Mouse (Mus musculus) limb, embryonic 13.5 days (tissue): Measurements from ENCODE around the gene Syt16. TPM values are rescaled to one million over a fixed set of nuclear protein-coding genes. Genes with fewer than 3 reads are reported as not detected.

ENCODE experiments used
- ATAC-seq: fragments of 200-750 bp; cut with Nextera tagmentation; 2 replicates; pipeline ENCODE4 v1.8.0; 2017; ENCODE audit warnings: low read depth, moderate number of reproducible peaks, moderate TSS enrichment; ENCODE audit not compliant: low FRiP score
- H3K27ac ChIP-seq: fragments of 300-500 bp; sonication (generic); 2 replicates; pipeline ENCODE4 v1.5.1; 2015; ENCODE audit warnings: inconsistent platforms, mild to moderate bottlenecking, moderate library complexity
- H3K27me3 ChIP-seq: fragments of 300-500 bp; sonication (generic); 2 replicates; pipeline ENCODE4 v1.6.1; 2015; ENCODE audit warnings: mild to moderate bottlenecking, inconsistent platforms
- H3K36me3 ChIP-seq: fragments of 300-500 bp; sonication (generic); 2 replicates; pipeline ENCODE4 v1.6.1; 2015; ENCODE audit warnings: inconsistent platforms, mild to moderate bottlenecking, moderate library complexity
- H3K4me1 ChIP-seq: fragments of 300-500 bp; sonication (generic); 2 replicates; pipeline ENCODE4 v1.6.1; 2015; ENCODE audit warnings: inconsistent platforms
- H3K4me2 ChIP-seq: fragments of 300-500 bp; sonication (generic); replicated peaks from 2 replicates; pipeline ENCODE4 v1.6.1; 2015; ENCODE audit warnings: inconsistent platforms, mild to moderate bottlenecking, moderate library complexity
- H3K4me3 ChIP-seq: fragments of 300-500 bp; sonication (generic); 2 replicates; pipeline ENCODE4 v1.5.1; 2015; ENCODE audit warnings: moderate library complexity, mild to moderate bottlenecking, inconsistent platforms
- H3K9ac ChIP-seq: fragments of 300-500 bp; sonication (generic); 2 replicates; pipeline ENCODE4 v1.6.1; 2015; ENCODE audit warnings: mild to moderate bottlenecking, inconsistent platforms
- H3K9me3 ChIP-seq: fragments of 300-500 bp; sonication (generic); 2 replicates; pipeline ENCODE4 v1.6.1; 2016; ENCODE audit warnings: inconsistent platforms
- WGBS: fragments of 180-500 bp; shearing (Covaris S2); methylation state at CpG from one replicate; pipeline ENCODE4 v1.1.7; 2015; 5-methylcytosine and 5-hydroxymethylcytosine counted together
- polyA plus RNA-seq: library from polyadenylated mRNA; unstranded; fragments of >200 nt; fragmentation: Nextera tagmentation; extraction: Ambion mirVana; gene quantifications from 2 replicates; pipeline ENCODE4 v1.2.1, GENCODE M21; 2015

Gene Syt16
- polyA plus RNA-seq, result 4.9 and 6.3 TPM in 2 replicates

DNA sequence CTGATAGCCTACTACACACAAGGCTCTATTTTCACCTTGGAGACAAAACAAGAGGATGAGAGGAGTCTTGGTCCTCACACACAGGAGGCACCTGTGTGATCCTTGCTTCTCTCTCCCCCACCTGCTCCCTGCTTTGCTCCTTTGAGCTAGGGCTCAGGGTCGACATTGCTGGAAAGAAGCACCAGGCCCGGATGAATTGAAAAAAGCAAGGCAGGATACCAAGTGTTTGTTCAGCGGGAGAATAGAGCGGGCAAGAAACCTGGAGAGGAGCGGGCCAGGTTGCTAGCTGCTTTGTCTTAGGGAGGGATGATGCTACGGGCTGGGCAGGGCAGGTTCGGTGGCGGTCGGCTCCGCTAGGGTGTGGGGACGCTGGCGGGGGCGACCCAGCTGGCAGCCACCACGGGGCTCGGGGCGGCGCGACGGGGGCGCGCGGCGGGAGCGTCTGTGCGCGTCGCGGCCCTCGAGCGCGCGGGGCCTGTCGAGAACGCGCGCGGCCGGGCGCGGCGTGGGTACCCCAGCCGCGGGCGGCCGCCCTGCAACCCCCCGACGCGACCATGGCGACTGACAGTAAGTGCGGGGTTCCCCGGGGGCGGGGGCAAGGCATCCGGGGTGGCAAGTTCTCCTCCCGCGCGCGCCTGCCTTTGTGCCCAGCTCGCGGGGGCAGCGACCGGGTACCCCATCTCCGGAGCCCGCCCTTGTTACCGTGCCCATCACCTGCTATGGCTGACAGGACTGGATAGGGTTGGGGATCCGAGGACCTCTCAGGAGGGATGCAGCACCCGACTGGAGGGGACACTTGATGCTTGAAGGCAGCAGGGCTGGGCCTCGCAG lies at the start of gene Syt16:
Gene Syt16 (plus strand): TSS at position 365 of the 831 bp plus-strand sequence.
- H3K4me1 ChIP-seq, result peaks cover 5% of the 10 kb centered on the region; the same call in 1 of the 2 replicates
- peak within 1 kb of the TSS; percentile 66 for H3K4me3 ChIP-seq
- 1% methylated on average over 65 of the region's 67 CpGs for WGBS
- H3K4me2 ChIP-seq, result peak within 1 kb of the TSS; percentile 92
- peaks cover 48% of the 10 kb centered on the region for H3K27me3 ChIP-seq
- H3K36me3 ChIP-seq, result no peaks in the 10 kb centered on the region
- H3K9me3 ChIP-seq, result no peaks in the 10 kb centered on the region
- peak; percentile 64; the same call in 1 of the 2 replicates for ATAC-seq
- peak within 1 kb of the TSS; percentile 76 for H3K9ac ChIP-seq
- no peak within 1 kb of the TSS for H3K27ac ChIP-seq

DNA sequence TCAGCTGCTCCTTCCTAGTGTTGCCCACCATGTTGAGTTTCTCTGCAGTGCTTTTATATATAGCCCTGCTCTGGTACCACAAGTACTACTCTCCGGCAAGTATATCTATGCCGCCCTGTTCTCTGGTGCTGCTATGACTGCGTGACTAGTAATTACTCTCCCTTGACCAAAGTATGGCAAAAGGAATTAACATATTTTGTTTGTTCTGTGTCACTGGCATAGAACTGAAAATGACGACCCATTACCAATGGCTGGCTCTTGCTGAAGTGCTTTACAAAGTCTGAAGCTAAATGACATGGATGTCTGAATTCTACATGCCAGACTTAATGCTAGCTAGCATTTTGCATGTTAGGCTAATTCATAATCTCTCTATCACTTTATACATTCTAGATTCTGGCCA lies 49.0 kb upstream of the Syt16 start:
- H3K4me3 ChIP-seq, result no peak overlapping the region
- H3K9ac ChIP-seq, result no peak overlapping the region
- H3K9me3 ChIP-seq, result no peaks in the 10 kb centered on the region
- no peak overlapping the region for H3K27ac ChIP-seq
- peaks cover 15% of the 10 kb centered on the region; the same call in 1 of the 2 replicates for H3K27me3 ChIP-seq
- ATAC-seq, result no peak
- peaks cover 32% of the 10 kb centered on the region for H3K36me3 ChIP-seq
- WGBS, result 92% methylated on average over 4 of the region's 4 CpGs
- peaks cover 10% of the 10 kb centered on the region for H3K4me1 ChIP-seq
- no peak overlapping the region for H3K4me2 ChIP-seq

DNA sequence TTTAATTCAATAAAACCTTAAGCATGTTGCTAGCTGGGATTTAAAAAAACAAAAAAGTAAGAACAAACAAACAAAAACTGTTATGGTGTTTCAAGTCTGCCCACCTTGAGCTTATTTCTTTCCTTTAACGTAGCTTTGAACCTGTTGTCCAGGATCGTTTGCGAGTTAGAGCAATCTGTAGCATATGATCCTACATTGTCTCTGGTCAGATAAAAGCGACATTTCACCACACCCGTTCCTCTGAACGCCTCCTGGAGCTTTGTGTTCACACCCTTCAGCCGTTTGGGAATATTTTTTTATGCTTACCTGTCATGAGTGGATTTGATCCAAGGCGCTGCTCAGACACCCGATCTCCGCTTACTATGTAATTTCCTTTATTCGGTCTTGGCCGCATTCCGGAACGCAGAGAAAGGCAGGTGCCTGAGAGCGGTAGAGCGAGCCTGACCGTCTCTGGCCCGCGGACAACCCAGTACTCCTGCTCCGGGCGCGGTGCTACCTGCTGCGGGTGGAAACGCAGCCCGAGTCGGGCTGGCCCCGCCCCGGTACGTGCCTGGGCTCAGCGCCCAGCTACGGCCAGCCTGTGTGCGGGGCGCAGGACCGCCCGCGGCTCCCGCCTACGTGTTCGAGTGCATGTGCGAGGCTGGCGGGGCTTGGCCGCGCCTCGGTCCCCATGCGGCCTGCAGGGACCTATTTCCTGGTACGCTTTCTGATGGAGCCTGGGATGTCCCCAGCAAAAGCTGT lies 48.0 kb upstream of the Syt16 start:
- ATAC-seq, result peak; percentile 70
- peaks cover 14% of the 10 kb centered on the region for H3K4me1 ChIP-seq
- H3K27me3 ChIP-seq, result peaks cover 15% of the 10 kb centered on the region; the same call in 1 of the 2 replicates
- H3K9me3 ChIP-seq, result no peaks in the 10 kb centered on the region
- H3K27ac ChIP-seq, result no peak overlapping the region
- peak overlapping the region; percentile 41 for H3K4me3 ChIP-seq
- peak overlapping the region; percentile 55 for H3K9ac ChIP-seq
- 9% methylated on average over 46 of the region's 46 CpGs for WGBS
- H3K36me3 ChIP-seq, result peaks cover 22% of the 10 kb centered on the region
- peak overlapping the region; percentile 73 for H3K4me2 ChIP-seq

DNA sequence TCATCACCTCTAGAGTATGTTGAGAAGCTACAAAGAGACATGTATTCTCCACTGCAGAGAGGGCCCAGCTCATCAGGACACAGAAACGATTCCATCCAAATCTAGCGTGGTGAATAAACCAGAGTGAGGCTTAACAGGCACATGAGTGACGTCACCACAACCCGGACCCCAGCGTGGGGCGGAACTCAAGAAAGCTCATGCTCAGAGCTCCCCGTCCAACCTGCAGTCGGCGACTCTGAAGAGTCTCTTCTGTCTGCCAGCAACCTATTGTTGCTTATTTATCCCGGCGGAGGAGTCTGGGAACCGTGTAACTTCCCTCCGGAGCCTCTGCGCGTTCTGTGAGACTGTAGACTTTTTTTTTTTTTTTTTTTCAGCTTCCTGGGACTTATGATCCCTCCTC lies 44.6 kb upstream of the Syt16 start:
- Histone ChIP-seq H3K4me1 (peaks cover 14% of the 10 kb centered on the region), H3K27ac (no peak overlapping the region), H3K9me3 (no peaks in the 10 kb centered on the region), H3K4me2 (peak overlapping the region; percentile 66), H3K9ac (peak overlapping the region; percentile 60), H3K36me3 (peaks cover 6% of the 10 kb centered on the region), H3K4me3 (peak overlapping the region; percentile 42), H3K27me3 (peaks cover 15% of the 10 kb centered on the region; the same call in 1 of the 2 replicates)
- ATAC-seq, result peak; percentile 63
- WGBS, result 18% methylated on average over 15 of the region's 15 CpGs

DNA sequence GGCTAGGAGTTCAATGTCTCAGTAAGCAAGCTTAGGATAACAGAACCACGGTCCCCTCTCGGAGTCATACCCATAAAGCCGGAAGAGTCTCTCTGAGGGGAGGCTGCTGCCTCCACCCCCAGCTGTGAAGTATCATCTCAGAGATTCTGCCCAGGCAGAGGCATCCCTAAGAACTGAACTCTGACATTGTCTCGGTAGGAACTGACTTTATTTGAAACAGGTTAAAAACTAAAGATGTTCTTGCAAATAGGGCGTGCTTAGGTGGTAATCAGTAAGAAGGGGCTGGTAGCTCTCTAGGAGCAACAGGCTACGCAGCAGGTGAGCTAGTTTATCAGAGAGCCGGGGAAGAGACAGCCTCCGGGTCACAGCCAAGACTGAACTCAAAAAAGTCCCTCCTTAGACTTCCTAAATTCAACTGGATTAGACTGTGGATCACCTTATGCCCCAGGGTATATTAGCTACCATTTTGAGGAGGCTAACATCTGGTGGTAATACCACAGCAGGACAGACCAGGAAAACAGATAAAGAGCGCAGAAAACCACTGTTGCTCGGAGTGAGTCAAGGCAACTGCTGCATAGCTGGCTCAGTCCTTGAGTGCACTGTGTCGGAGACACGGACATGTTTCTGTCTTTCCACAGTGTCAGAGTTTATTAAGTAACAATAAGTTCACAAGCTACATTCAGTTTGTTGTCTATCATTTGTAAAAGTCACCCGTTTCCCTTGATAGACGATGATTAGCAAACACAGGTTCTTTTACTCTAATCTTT lies 43.9 kb upstream of the Syt16 start:
- no peak for ATAC-seq
- Histone ChIP-seq H3K4me3 (peak overlapping the region; percentile 42), H3K9ac (peak overlapping the region; percentile 60)

DNA sequence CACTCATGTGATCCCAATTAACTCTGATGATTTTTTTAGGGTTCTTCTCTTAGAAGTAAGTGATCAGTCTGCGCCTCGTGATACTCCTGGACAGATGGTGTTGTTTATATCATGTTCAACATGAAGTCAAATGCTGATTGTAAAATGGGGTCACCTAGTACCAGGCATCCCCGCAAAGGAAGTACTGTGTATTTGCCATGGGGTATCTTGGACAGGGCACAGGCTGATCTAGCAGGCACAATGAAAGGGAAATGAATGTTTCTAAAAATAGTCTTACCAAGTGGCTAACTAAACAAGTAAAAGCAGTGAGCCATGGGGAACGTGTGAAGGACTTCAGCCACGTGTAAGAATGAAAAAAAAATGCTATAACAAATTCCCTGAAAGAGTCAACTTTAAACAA lies 42.7 kb upstream of the Syt16 start:
- Histone ChIP-seq H3K27ac (no peak overlapping the region), H3K36me3 (no peaks in the 10 kb centered on the region), H3K4me1 (peaks cover 8% of the 10 kb centered on the region), H3K9ac (no peak overlapping the region), H3K27me3 (0 out of 2 replicates have a peak, but pooled peaks cover under 1% of the 10 kb centered on the region), H3K9me3 (no peaks in the 10 kb centered on the region), H3K4me2 (no peak overlapping the region), H3K4me3 (no peak overlapping the region)
- 77% methylated on average over 5 of the region's 5 CpGs for WGBS
- no peak for ATAC-seq

More for the DNA sequence above, 43.9 kb upstream of the Syt16 start:
- WGBS, result 48% methylated on average over 14 of the region's 14 CpGs
- no peaks in the 10 kb centered on the region for H3K9me3 ChIP-seq
- H3K4me2 ChIP-seq, result peak overlapping the region; percentile 66
- H3K4me1 ChIP-seq, result peaks cover 14% of the 10 kb centered on the region
- H3K27ac ChIP-seq, result no peak overlapping the region
- H3K36me3 ChIP-seq, result peaks cover 2% of the 10 kb centered on the region; the same call in 1 of the 2 replicates
- peaks cover 10% of the 10 kb centered on the region; the same call in 1 of the 2 replicates for H3K27me3 ChIP-seq

DNA sequence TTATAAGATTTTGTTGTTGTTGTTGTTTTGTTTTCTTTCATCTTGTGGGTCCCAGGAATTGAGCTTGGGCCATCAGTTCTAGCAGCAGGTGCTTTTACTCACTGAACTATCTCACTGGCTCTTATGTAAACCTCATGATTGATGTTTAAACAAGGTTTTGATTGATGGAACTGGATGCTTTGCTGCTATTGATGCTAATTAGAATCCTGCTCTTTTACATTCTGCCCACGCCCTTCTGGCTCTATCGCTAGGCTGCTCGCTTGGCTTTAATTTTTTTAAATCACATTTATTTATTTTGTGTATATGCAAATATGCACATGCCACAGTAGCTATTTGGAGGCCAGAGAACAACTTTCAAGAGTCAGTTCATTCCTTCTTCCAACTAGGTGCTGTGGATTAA lies 39.8 kb upstream of the Syt16 start:
- Histone ChIP-seq H3K4me2 (no peak overlapping the region), H3K4me3 (no peak overlapping the region), H3K4me1 (peaks cover 6% of the 10 kb centered on the region), H3K27ac (no peak overlapping the region), H3K36me3 (no peaks in the 10 kb centered on the region), H3K9me3 (no peaks in the 10 kb centered on the region), H3K27me3 (no peaks in the 10 kb centered on the region), H3K9ac (no peak overlapping the region)
- WGBS, result 90% methylated on average over 3 of the region's 3 CpGs
- ATAC-seq, result no peak

DNA sequence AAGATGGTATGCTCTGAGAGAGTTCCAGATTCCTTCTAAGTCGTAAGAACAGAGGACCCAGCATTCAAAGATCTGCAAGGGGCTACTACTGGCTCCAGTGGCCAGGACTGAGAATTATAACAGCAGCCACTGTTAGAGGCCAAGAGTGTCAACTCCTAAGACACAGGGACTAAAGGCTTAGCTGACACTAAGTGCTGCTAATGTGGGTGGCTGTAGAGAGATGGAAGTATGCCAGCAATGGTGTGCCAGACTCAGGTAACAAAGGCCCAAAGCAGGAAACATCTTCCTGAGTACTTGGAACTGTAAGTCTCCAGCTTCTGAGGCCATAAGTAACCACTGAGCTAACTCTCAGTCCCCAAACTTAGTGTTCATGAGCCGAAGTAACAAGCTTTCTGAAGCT lies 38.6 kb upstream of the Syt16 start:
- H3K27me3 ChIP-seq, result no peaks in the 10 kb centered on the region
- no peak for ATAC-seq
- no peak overlapping the region for H3K27ac ChIP-seq
- H3K4me1 ChIP-seq, result no peaks in the 10 kb centered on the region
- H3K36me3 ChIP-seq, result no peaks in the 10 kb centered on the region
- WGBS, result 87% methylated on average over 2 of the region's 2 CpGs
- H3K4me2 ChIP-seq, result no peak overlapping the region
- no peak overlapping the region for H3K9ac ChIP-seq
- no peaks in the 10 kb centered on the region for H3K9me3 ChIP-seq
- H3K4me3 ChIP-seq, result no peak overlapping the region

DNA sequence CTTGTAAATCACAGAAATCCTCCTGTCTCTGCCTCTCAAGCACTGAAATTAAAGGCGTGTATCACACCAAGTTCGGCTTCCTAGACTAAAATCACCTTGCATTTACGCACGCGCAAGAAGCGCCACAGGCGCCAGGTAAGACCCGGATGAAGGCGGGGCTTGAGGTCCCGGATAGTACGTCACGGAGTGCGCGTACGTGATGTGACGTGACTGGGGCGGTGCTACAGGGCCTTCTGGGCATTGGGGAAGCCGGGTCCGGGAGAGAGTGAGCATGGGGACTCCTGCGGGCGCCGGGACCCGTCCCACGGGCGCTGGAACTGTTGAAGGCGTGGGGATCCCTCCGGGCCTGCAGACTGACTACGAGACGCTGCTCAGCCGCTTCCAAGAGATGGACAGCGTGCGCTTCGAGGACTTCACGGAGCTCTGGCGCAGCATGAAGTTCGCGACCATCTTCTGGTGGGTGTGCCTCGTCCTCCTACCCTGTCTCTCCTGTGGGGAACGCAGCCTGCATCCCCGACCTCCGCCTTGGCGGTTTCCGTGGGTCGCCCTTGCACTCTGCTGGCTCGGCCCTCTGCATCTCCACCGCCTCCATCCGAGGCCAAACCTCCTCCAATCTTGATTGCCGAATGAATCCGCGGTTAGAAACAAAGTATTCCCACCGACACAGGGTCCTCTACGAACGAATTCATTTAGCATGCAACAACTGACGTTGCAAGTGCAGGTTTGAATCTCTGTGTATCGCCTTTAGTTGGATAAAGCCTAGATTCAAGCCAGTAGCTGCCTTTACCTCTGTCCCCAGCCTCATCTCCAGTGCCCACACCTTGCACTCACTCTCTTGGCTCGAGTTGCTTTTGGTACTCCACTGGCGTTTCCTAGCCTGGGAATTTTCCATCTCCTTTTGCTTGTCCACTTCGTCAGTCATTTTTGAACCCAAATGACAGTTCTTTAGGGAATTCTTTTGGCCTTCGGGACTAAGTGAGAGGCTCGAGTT lies 32.9 kb upstream of the Syt16 start, which contains the start of gene Snapc1:
Gene Snapc1 (plus strand): TSS at position 191 of the 991 bp plus-strand sequence.
- peak; percentile 100 for ATAC-seq
- no peaks in the 10 kb centered on the region for H3K9me3 ChIP-seq
- H3K4me3 ChIP-seq, result peak within 1 kb of the TSS; percentile 81
- H3K27ac ChIP-seq, result peak within 1 kb of the TSS; percentile 70
- H3K4me1 ChIP-seq, result peaks cover 8% of the 10 kb centered on the region
- H3K36me3 ChIP-seq, result peaks cover 23% of the 10 kb centered on the region
- peak within 1 kb of the TSS; percentile 88 for H3K9ac ChIP-seq
- WGBS, result 1% methylated on average over 60 of the region's 60 CpGs
- H3K27me3 ChIP-seq, result no peaks in the 10 kb centered on the region
- peak within 1 kb of the TSS; percentile 78 for H3K4me2 ChIP-seq

DNA sequence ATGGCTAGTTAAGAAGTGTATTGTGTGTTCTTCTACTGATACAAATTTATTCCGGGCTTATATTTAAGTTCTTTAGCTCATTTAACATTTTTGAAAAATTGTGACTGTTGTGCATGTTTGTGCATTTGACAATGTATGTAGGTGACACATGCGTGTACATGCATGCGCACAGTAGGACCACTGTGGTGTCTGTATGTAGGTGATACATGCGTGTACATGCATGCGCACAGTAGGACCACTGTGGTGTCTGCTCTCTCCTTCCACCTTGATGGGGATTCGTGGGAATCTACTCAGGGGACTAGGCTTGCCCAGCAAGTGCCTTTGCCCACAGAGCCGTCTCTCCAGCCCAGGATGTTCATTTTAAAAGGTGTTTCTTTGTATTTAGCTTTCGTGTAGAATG lies 28.3 kb upstream of the Syt16 start:
- Histone ChIP-seq H3K27me3 (no peaks in the 10 kb centered on the region), H3K9ac (no peak overlapping the region), H3K9me3 (0 out of 2 replicates have a peak, but pooled peaks cover 3% of the 10 kb centered on the region), H3K36me3 (peaks cover 62% of the 10 kb centered on the region), H3K4me3 (no peak overlapping the region), H3K27ac (no peak overlapping the region), H3K4me1 (peaks cover 8% of the 10 kb centered on the region), H3K4me2 (no peak overlapping the region)
- ATAC-seq, result no peak
- WGBS, result 96% methylated on average over 8 of the region's 8 CpGs

DNA sequence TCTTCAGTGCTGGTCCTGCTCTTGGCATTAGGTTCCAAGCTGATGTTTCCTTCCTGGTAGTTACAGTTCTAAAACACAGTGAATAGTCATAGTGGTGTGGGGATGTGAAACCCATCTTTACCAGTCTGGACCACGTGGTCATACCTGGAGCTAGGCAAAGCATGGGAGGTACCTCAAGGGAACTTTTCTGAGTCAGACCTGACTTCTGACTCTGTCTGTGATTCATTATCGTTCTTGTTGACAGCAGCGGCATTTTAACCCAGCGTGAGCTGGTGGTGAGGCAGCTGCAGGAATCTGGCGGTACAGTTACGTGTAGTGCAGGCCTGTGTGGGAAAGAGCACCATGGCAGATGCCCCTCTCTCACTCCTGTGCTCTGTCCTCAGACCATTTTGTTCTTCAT lies 22.9 kb upstream of the Syt16 start:
- no peak overlapping the region for H3K27ac ChIP-seq
- no peak overlapping the region for H3K4me2 ChIP-seq
- no peaks in the 10 kb centered on the region for H3K4me1 ChIP-seq
- no peak overlapping the region for H3K4me3 ChIP-seq
- 90% methylated on average over 6 of the region's 6 CpGs for WGBS
- H3K27me3 ChIP-seq, result no peaks in the 10 kb centered on the region
- H3K36me3 ChIP-seq, result peaks cover 89% of the 10 kb centered on the region
- H3K9ac ChIP-seq, result no peak overlapping the region
- ATAC-seq, result no peak
- H3K9me3 ChIP-seq, result 0 out of 2 replicates have a peak, but pooled peaks cover 3% of the 10 kb centered on the region
